Mouse (Mus musculus): ENCODE measurements around the gene Dgkb.

Gene Dgkb

DNA sequence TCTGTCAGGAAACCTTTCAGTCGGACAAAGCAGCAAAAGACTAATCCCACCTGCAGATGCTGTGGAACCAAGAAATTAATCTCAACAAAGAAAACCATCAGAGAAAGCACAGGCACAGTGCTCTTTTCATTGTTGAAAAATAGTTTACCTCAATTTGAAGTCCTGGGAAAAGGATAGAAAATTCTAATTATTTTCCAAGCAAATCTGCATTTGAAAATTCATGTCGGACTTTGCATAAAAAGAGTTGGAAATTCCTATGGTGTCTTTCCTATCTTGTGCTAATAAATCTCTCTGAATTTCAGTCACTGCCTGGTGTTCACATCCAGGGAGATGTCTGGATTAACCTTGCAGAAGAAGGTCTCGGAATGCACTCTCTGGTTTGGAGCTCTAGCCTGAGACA is at the start of gene Dgkb:
Gene Dgkb (plus strand): TSS at position 301 of the 400 bp plus-strand sequence.
- no peak for DNase-seq (ENCODE audit: low spot score)

DNA sequence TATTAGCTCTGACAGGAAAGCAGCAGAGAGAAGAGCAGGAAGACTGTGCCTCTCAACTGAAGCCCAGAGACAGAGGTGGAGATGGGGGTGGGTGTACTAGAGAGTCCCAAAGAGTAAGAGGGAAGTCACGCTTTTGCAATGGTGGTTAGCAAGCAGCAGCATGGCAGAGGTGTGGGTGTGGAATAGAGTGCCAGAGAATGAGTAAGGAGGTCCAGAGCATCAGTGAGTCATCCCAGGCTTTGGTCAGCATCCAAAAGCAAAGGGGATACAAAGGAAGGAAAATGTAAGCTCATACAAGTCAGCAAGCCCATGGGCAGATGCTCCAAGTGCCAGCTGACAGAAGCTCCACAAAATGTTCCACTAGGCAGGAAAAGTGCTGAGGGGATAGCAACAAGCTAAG is 47.7 kb upstream of the Dgkb start:
- no peak for DNase-seq (ENCODE audit: low spot score)

DNA sequence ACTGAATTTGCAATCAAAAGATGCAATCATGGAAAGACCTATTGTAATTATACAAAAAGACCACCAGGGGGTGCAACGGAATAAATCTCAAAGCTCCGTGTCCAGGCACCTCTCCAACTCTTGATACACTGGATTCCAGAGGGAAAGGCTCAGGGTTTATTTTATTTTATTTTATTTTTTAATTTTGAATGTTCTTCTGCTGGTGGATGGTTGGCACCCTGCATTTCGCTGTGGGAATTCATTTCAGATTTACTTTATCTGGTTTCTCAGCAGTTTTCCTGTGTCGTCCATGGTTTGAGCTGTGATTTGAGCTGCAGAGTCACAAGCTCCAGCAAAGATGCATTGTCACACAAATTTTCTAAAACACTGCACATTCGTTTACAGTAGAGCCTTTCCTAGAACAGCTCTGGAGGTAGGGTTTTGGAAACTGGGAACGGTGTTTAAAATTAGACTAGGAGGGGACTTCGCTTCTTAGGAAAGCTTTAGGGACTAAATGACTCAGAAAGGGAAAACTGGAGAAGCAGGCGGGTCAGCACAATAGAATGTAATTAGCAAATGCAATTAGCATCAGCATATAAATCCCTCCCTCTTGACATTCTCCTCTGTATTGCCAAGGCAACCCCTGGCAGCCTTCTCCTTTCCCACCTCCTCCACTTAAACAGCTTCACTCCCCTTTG is 43.7 kb upstream of the Dgkb start:
- DNase-seq (ENCODE audit: low spot score), result no peak

DNA sequence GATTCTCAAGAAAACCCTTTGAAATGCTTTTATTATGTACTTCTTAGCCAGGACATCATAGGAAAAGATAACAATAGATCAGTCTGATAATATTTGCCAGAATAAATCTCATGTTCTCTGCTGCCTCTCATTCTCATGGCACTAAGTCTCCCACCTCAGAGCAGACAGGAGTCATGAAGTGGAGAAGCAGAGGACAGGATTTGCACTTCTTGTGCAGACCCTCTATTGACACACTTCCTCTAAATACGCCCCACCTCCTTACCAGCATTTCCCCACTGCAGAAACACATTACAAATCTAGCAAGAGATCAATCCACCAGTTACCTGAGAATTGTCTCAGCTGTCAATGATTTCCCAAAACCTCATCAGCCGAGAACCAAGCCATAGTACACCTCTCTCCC is 42.9 kb upstream of the Dgkb start:
- DNase-seq (ENCODE audit: low spot score), result no peak

DNA sequence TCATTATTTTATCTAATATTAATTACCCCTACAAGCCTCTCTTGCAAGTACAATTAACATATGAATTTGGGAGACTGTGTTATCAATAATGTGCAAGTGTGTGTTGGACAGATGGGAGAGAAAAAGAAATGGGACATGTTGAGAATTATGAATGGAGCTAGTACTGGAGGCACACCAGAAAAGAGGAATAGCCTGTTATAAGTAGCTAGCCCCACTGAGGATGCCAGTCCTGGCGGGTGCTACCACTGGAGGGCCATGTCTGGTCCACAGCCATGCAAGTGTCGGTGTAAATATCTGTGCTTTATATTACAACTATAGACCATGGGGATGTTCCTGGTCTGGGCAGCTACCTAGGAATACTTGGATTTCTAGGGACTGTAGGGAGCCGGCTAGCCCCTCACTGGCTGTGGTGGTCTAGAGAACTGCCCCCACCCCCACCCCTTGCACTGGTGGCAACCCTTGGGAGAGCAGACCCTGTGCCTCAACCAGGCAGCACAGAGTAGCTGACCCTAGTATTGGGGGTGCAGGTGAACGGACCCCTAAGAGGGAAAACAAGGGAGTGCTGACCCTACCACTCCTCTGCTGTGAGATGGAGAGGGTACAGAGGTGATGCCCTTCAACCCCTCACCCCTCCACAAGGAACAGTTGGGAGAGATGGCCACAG is 21.1 kb upstream of the Dgkb start:
- no peak for DNase-seq (ENCODE audit: low spot score)

DNA sequence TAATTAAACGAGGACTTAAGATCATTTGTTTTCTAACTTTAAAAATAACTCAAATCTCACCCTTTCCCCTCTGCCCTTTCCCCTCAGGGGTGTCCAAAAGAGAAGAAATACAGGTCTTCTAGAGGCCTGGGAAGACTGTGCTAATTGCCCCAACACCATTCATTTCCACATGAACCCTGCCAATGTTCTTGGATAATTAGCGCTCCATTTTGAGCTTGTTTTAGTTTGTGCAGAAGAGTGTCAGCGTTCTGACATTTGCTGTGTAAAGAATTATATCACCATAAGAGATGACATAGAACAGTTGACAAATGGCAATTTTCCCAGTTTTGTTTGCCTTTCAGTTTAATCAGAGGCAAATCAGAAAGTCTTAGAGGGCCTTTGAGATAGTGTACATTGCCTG is 3.4 kb upstream of the Dgkb start:
- no peak for DNase-seq (ENCODE audit: low spot score)

DNA sequence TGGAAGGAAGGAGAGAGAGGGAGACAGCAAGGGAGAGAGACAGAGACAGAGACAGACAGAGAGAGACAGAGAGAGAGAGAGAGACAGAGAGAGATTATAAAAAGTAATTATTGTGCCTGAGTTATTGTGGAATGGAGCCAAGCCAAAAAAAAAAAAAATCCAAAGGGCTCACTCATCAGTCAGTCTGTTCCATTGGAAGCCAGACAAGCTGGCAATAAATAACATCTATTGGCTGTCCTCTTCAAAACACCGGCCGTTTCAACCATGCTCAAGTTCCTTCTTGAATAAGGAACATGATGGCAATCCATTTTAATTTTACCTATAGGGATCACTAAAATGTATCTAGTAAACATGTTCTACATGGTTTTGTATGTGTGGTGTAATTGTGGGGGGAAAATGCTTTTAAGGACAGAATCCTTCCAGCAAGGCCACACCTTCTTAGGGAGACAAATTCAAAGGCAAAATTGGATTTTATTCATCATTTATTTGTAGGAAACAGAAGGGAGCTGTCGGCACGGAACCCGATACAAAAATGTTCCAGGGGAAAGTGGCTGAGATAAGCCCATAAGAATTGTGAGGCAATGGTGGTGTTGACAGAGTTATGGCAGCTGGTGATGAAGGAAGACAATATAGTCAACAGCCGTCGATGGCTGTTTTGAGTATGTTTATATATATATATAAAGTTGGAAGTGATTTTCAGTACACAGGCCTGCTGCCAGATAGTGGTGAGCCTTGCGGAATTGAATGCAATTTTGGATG is 3.7 kb downstream of the Dgkb start:
- no peak for DNase-seq (ENCODE audit: low spot score)

DNA sequence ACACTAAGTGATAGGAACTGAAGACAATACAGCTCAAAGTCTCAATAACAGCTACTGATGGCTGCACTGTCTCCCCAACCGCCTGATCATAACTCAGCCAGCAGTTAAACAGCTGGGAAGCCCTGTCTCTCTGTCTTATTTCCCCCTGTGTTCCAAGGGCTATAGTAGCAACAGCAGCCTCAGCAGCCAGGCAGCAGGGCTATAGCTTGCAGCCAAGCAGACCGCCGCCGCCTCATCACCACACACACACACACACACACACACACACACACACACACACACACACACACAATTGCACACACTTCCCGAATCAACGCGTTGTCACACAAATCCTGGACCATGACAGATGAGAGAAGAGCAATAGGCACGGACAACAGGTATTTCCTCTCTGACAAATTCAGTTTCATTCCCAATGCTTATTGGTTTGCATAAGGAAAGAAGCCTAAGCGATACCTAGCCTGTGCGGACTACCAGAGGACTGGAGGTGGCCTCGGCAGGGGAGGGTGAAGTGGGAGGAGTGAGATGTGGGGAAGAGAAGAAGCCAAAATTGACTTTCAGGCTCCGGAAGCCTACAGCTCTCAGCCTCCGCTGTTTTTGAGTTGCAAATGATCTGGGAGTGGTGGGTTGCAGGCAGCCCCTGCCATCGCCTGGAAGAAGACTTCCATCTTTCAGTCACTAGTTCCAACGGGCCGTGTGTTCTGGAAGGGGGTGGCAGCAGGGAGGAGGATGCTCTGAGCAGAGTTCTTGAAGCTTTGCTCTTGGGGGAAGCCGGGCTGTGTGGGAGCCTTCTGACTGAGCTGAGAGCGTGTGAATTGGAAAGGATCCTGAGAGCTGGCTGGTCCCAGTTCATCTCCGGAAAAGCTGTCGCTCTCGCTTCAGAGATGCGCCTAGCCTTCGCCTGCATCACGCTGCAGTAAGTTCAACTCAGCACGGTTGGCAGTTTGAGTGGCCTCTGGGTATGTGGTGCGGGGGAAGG is 62.8 kb downstream of the Dgkb start:
- no peak for DNase-seq (ENCODE audit: low spot score)

DNA sequence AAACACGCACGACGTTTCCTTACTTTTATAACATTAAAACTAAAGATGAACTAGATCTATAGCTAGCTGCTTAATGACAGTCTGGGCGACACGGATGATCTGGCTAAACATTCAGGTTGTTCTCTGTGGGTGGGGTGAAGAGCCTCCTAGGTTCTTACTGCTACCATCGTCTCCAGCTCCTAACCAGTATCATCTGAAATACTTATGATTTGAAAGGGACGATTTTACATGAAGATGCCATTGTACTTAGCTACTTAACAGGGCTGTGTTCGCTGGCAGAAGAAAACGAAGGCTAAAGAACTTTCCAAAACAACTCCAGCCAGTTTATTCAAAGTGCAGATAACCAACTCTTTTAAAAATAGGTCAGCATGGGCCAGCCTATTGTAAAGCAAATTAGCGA is 63.9 kb downstream of the Dgkb start:
- no peak for DNase-seq (ENCODE audit: low spot score)

DNA sequence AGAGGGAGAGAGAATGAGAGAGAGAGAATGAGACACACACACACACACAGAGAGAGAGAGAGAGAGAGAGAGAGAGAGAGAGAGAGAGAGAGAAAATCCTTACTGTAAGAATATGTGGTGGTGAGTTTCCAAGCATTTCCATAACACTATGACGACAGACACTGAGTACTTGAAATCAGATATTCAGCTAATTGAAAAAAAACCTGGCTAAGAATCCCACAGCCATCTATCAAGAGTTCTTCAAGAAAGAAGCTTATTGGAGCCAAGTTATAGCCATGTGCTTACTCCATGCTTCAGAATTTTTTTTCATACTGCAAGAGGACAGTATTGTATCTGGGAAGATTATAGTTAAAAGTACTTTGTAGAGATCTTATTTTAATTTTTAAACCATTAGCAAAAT is 65.3 kb downstream of the Dgkb start:
- DNase-seq (ENCODE audit: low spot score), result no peak

DNA sequence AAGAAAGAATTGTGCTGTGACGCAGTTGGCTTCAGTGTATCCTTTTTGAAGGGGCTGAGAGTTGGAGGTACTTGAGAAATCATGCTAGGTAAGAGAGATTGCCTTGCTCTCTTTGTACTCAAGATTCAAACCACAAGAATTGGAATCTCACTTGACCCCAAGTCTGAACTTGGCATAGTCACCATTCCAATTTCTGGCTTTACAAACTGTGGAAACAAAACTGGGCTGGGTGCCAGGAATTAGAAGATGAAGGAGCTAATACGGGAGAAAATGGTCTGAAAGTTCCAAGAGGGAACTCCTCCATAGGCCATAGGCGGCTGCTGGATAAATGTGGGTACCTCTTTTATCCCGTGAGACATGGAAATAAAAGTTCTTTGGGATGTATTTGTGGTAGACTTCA is 66.3 kb downstream of the Dgkb start:
- no peak for DNase-seq (ENCODE audit: low spot score)

DNA sequence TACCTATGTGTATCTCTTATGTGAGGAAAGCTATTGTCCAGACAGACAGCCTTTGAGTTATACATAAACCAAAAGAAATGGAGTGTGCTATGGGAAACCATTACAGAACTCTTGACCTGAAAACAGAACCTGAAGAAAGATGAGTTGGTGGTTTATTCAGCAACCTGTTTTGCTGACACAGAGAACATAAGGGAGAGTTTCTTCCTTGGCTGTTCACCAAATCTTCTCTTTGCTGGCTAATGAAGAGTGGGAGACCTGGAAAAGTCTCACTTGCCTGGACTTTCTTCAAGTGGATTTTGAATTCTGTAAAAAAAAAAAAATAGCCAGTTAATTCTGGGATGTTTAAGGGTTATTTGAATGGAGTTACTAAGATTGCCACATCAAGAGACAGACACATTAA is 71.1 kb downstream of the Dgkb start:
- no peak for DNase-seq (ENCODE audit: low spot score)

DNA sequence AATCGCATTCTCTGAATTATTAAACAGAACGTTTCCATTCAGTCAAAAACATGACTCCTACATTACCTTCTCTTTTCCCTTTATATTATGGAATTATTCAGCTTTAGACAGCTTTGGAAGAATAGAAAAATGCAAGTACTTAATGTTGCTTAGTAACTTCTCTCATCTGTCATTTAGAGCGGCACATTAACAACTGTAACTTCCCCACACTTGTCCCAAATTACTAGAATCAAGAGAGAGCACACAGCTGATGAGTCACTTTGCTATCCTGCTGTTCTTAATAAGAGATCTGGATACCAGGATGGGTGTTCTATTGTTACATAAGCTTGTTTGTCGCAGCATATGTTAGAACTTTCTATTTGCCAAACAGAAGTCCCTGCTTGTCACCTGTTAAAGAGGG is 71.9 kb downstream of the Dgkb start:
- no peak for DNase-seq (ENCODE audit: low spot score)

DNA sequence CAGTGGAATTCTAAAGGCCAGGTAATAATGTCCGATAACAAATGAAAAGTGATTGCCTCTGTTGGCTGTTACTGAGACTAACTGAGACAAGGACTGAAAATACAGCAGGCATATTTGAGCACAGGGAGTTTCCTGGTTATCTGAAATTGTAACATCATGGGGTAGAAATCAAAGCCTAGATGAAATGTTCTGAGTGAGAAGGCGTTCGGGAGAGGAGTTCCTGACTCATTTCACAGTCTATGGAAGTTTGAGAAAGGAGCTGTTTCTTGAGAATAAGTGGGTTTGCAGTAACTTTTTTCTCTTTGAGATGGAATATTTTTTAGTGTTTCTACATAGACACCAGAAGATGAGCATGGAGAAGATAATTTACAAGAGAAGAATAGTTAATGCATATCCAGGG is 73.8 kb downstream of the Dgkb start:
- no peak for DNase-seq (ENCODE audit: low spot score)

DNA sequence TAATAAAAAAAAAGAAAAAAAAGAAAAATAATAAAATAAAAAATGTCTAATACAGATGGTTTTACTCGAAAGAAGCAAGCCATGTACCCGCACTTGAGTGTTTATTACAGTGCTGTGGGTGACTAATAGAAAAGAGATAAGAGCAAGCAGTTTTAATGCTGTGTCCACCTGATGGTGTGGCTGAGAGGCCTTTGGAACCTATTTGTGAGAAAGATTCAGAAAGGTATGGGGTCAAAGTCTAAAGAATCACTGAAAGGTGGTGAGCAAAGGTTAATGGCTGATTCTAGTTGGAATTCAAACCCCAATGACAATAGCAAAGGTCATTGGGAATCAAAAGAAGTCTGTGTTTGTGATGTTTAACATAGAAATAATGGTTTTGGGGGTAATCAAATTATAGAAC is 124.6 kb downstream of the Dgkb start:
- no peak for DNase-seq (ENCODE audit: low spot score)

DNA sequence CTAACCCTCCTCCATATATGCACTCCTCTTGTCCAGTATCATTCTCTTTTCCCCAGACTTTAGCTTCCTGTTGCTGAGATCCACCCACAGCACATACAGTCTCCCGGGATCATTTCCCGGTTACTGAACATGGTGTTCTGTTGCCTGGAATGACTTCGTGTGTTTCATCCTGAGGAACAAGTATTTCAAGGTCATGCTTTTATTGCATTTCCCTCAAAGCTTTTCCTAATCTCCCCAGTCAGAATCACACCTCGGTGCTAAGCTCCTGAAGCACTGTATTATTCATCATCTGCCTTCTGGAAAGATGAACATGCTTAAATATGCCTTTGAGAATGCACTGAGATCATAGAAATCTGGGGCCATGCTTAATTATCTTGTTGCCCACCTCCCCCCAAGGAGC is 138.7 kb downstream of the Dgkb start:
- no peak for DNase-seq (ENCODE audit: low spot score)

DNA sequence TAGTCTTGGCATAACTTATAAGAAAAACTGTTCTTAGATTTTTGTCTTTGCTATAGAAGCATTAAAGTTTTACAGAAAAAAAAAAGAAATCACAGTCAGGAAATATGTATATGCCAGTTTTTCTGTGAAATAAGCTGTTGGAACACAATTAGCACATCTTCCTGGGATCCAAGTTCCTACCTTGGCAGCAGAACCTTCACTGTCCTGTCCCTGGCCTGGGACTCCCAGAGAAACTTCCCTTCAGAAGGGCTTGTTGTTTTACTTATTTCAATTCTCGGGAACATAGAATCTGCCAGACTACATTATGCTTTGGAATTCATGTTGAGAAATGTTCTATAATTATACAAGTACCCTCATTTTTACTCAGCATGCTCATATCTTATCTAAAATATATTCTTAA is 154.0 kb downstream of the Dgkb start:
- no peak for DNase-seq (ENCODE audit: low spot score)

DNA sequence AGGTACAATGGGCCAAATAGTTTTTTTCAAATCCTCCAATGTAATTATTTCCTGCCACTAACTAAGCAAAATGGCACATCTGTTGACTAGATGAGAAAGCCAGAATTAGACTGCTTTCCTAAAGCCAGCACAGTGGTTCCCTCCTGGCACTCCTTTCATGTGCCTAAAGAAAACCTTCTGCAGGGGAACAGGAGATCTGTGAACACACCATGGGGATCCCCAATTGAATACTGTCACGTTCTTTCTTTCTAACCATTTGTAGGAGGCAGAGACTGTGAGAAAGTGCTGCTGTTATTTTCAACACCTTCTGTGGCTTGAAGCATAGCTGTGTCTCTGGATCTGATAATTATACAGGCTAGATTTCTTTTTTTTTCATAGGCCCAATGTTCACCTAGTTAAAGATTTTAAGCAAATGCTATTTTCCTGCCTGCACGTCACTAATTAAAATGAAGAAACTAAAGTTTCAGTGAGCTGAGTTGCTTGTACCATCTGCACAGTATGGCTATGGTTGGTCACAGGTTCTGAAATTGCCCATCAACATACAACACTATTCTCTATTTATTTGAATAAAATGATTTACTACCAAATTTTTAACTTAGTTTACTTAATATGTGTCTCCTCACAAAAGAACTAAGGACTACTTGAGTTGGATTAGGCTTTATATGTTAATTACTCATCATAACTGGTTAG is 161.1 kb downstream of the Dgkb start:
- DNase-seq (ENCODE audit: low spot score), result no peak

DNA sequence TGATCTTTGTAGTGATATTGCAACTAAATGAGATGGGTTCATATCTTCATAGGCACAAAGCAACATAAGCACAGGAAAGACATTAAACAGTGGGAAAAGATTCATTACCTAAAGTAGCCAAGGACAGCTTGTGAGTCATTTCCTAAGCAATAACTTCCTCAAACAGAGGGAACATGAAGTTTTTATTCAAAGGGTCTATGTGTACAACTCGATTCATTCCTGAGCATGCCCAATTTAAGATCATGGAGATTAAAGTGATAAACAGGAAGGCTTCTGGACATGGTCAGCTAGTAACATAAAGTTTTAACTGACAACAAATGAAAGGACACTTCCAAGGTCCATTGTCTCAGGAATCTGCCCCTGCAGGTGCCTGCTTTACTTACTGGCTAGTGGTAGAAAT is 167.8 kb downstream of the Dgkb start:
- DNase-seq (ENCODE audit: low spot score), result no peak

DNA sequence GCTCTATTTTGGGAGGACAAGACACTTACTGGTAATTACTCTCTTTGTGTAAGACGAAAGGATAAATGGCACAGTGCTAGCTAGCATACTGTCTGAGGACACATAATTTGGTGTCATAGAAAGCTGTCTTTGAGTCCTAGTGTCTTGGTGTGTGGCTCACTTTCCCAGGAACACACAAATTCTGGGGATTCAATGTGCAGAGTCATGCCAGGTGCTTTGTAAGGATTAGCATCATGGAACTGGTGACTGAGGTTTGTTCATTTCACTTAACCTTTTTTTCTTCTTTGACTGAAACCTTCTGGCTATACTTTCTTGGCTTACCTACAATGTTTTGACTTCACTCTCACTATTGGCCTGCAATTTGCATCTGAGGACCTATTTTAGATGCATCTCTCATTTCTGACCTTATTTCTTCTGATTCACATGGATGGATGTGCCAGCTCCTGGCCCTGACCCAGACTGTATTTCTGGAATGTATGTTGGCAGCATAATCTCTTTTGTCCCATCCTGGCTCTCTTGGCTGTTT is 170.6 kb downstream of the Dgkb start:
- DNase-seq (ENCODE audit: low spot score), result no peak

DNA sequence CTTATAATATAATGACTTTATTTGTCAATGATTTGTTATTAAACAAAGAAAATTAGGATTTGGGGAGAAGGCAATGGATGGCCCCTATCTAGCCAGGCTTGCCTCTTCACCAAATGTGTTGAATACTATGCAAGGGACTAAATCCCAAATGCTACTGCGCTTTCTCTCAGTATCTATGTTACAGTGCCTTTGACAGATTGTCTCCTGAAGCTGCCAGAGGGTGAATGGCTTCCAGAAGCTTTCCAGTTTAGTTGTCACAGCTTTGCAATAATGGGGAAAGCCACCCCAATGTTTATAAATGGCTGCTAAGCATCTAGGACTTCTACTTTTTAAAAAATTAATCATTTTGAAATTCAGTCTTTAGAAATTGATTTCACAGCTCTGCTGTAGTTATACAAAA is 175.7 kb downstream of the Dgkb start:
- DNase-seq (ENCODE audit: low spot score), result no peak
